Mouse (Mus musculus): Measurements from ENCODE around the gene Pbrm1. TPM values are rescaled to one million over a fixed set of nuclear protein-coding genes. Genes with fewer than 3 reads are reported as not detected.

Gene Pbrm1
- polyA plus RNA-seq (2012; rRNA removed), result 8.3 and 8.5 TPM in 2 replicates

GRCm38 (mm10) chr14:31018860-31019291 lies at the start of gene Pbrm1, which contains the start of gene Gnl3:
Gene Pbrm1, plus strand, starts transcription at chr14:31019138.
Gene Gnl3, minus strand, starts transcription at chr14:31019152.
- H3K36me3 ChIP-seq (ENCODE audit: control insufficient read depth, insufficient read depth, low read length), result no peaks in the 10 kb centered on the region; the same call in 1 of the 2 replicates
- H3K27me3 ChIP-seq (ENCODE audit: control insufficient read depth, insufficient read depth, low read length), result no peaks in the 10 kb centered on the region
- TF ChIP-seq CTCF (IDR thresholded peaks at IDR 0.05; ENCODE audit: control insufficient read depth, insufficient read depth, insufficient replicate concordance, low read depth, low read length) (no peak), POLR2A (IDR thresholded peaks at IDR 0.05; ENCODE audit: control insufficient read depth, low read depth, low read length) (peak; percentile 83)
- peak within 1 kb of the TSS; percentile 93 for H3K27ac ChIP-seq (ENCODE audit: control insufficient read depth, insufficient read depth, low read depth, low read length)
- peak within 1 kb of the TSS; percentile 96 for H3K4me3 ChIP-seq (ENCODE audit: control insufficient read depth, low read depth, low read length)
- H3K4me1 ChIP-seq (ENCODE audit: control insufficient read depth, insufficient read depth, low read length), result peaks cover 6% of the 10 kb centered on the region; the same call in 1 of the 2 replicates

- no peak overlapping the region for H3K27ac ChIP-seq (ENCODE audit: control insufficient read depth, insufficient read depth, low read depth, low read length)
- peaks cover 2% of the 10 kb centered on the region; the same call in 1 of the 2 replicates for H3K36me3 ChIP-seq (ENCODE audit: control insufficient read depth, insufficient read depth, low read length)
- no peaks in the 10 kb centered on the region for H3K4me1 ChIP-seq (ENCODE audit: control insufficient read depth, insufficient read depth, low read length)
- no peak overlapping the region for H3K4me3 ChIP-seq (ENCODE audit: control insufficient read depth, low read depth, low read length)
- TF ChIP-seq CTCF (IDR thresholded peaks at IDR 0.05; ENCODE audit: control insufficient read depth, insufficient read depth, insufficient replicate concordance, low read depth, low read length), result no peak
- no peak for TF ChIP-seq POLR2A (IDR thresholded peaks at IDR 0.05; ENCODE audit: control insufficient read depth, low read depth, low read length)
- no peaks in the 10 kb centered on the region for H3K27me3 ChIP-seq (ENCODE audit: control insufficient read depth, insufficient read depth, low read length)
Observed at GRCm38 (mm10) chr14:30974204-30974603, 44.7 kb upstream of the Pbrm1 start.

- no peaks in the 10 kb centered on the region for H3K4me1 ChIP-seq (ENCODE audit: control insufficient read depth, insufficient read depth, low read length)
- no peak for TF ChIP-seq CTCF (IDR thresholded peaks at IDR 0.05; ENCODE audit: control insufficient read depth, insufficient read depth, insufficient replicate concordance, low read depth, low read length)
- H3K4me3 ChIP-seq (ENCODE audit: control insufficient read depth, low read depth, low read length), result no peak overlapping the region
- no peak overlapping the region for H3K27ac ChIP-seq (ENCODE audit: control insufficient read depth, insufficient read depth, low read depth, low read length)
- peaks cover 2% of the 10 kb centered on the region; the same call in 1 of the 2 replicates for H3K36me3 ChIP-seq (ENCODE audit: control insufficient read depth, insufficient read depth, low read length)
- H3K27me3 ChIP-seq (ENCODE audit: control insufficient read depth, insufficient read depth, low read length), result no peaks in the 10 kb centered on the region
Observed at GRCm38 (mm10) chr14:30976222-30976621, 42.7 kb upstream of the Pbrm1 start.

GRCm38 (mm10) chr14:30996417-30996816 lies 22.5 kb upstream of the Pbrm1 start:
- H3K4me3 ChIP-seq (ENCODE audit: control insufficient read depth, low read depth, low read length), result no peak overlapping the region
- no peaks in the 10 kb centered on the region for H3K4me1 ChIP-seq (ENCODE audit: control insufficient read depth, insufficient read depth, low read length)
- TF ChIP-seq CTCF (IDR thresholded peaks at IDR 0.05; ENCODE audit: control insufficient read depth, insufficient read depth, insufficient replicate concordance, low read depth, low read length) (no peak), POLR2A (IDR thresholded peaks at IDR 0.05; ENCODE audit: control insufficient read depth, low read depth, low read length) (no peak)
- no peak overlapping the region for H3K27ac ChIP-seq (ENCODE audit: control insufficient read depth, insufficient read depth, low read depth, low read length)
- no peaks in the 10 kb centered on the region for H3K36me3 ChIP-seq (ENCODE audit: control insufficient read depth, insufficient read depth, low read length)
- no peaks in the 10 kb centered on the region for H3K27me3 ChIP-seq (ENCODE audit: control insufficient read depth, insufficient read depth, low read length)

GRCm38 (mm10) chr14:31000356-31000755 lies 18.6 kb upstream of the Pbrm1 start:
- Histone ChIP-seq H3K27ac (ENCODE audit: control insufficient read depth, insufficient read depth, low read depth, low read length) (no peak overlapping the region), H3K36me3 (ENCODE audit: control insufficient read depth, insufficient read depth, low read length) (no peaks in the 10 kb centered on the region)
- TF ChIP-seq POLR2A (IDR thresholded peaks at IDR 0.05; ENCODE audit: control insufficient read depth, low read depth, low read length) (no peak), CTCF (IDR thresholded peaks at IDR 0.05; ENCODE audit: control insufficient read depth, insufficient read depth, insufficient replicate concordance, low read depth, low read length) (no peak)

GRCm38 (mm10) chr14:31000816-31001306 lies 18.1 kb upstream of the Pbrm1 start:
- Histone ChIP-seq H3K27me3 (ENCODE audit: control insufficient read depth, insufficient read depth, low read length) (no peaks in the 10 kb centered on the region), H3K4me1 (ENCODE audit: control insufficient read depth, insufficient read depth, low read length) (peaks cover 3% of the 10 kb centered on the region), H3K27ac (ENCODE audit: control insufficient read depth, insufficient read depth, low read depth, low read length) (peak overlapping the region; percentile 88), H3K4me3 (ENCODE audit: control insufficient read depth, low read depth, low read length) (peak overlapping the region; percentile 90), H3K36me3 (ENCODE audit: control insufficient read depth, insufficient read depth, low read length) (no peaks in the 10 kb centered on the region)
- TF ChIP-seq POLR2A (IDR thresholded peaks at IDR 0.05; ENCODE audit: control insufficient read depth, low read depth, low read length) (no peak), CTCF (IDR thresholded peaks at IDR 0.05; ENCODE audit: control insufficient read depth, insufficient read depth, insufficient replicate concordance, low read depth, low read length) (no peak)

More at GRCm38 (mm10) chr14:31000356-31000755, 18.6 kb upstream of the Pbrm1 start:
- H3K27me3 ChIP-seq (ENCODE audit: control insufficient read depth, insufficient read depth, low read length), result no peaks in the 10 kb centered on the region
- H3K4me3 ChIP-seq (ENCODE audit: control insufficient read depth, low read depth, low read length), result peak overlapping the region; percentile 90; the same call in 1 of the 2 replicates
- H3K4me1 ChIP-seq (ENCODE audit: control insufficient read depth, insufficient read depth, low read length), result peaks cover 3% of the 10 kb centered on the region

GRCm38 (mm10) chr14:31001307-31002205 lies 17.4 kb upstream of the Pbrm1 start, which contains the start of the genes Glt8d1 and Spcs1:
Gene Glt8d1, plus strand, starts transcription at chr14:31001400.
Gene Spcs1, minus strand, starts transcription at chr14:31001672.
- Histone ChIP-seq H3K27ac (ENCODE audit: control insufficient read depth, insufficient read depth, low read depth, low read length) (peak within 1 kb of the TSS; percentile 88), H3K4me3 (ENCODE audit: control insufficient read depth, low read depth, low read length) (peak within 1 kb of the TSS; percentile 90), H3K27me3 (ENCODE audit: control insufficient read depth, insufficient read depth, low read length) (no peaks in the 10 kb centered on the region), H3K36me3 (ENCODE audit: control insufficient read depth, insufficient read depth, low read length) (no peaks in the 10 kb centered on the region), H3K4me1 (ENCODE audit: control insufficient read depth, insufficient read depth, low read length) (peaks cover 3% of the 10 kb centered on the region)
- TF ChIP-seq POLR2A (IDR thresholded peaks at IDR 0.05; ENCODE audit: control insufficient read depth, low read depth, low read length), result peak; percentile 68
- TF ChIP-seq CTCF (IDR thresholded peaks at IDR 0.05; ENCODE audit: control insufficient read depth, insufficient read depth, insufficient replicate concordance, low read depth, low read length), result no peak
